Mouse (Mus musculus) embryonic facial prominence, embryonic 15.5 days (tissue): ENCODE measurements around the gene Lpar2. TPM values are rescaled to one million over a fixed set of nuclear protein-coding genes. Genes with fewer than 3 reads are reported as not detected.

Experiments used
- ATAC-seq: fragments of 200-750 bp; cut with Nextera tagmentation; 2 replicates; pipeline ENCODE4 v1.8.0; 2017; ENCODE audit warnings: low read depth, moderate TSS enrichment; ENCODE audit not compliant: insufficient number of reproducible peaks, low FRiP score, low TSS enrichment
- H3K27ac ChIP-seq: fragments of 300-500 bp; sonication (generic); replicated peaks from 2 replicates; pipeline ENCODE4 v1.5.1; 2015; ENCODE audit warnings: mild to moderate bottlenecking, inconsistent platforms
- H3K27me3 ChIP-seq: fragments of 300-500 bp; sonication (generic); 2 replicates; pipeline ENCODE4 v1.6.1; 2015; ENCODE audit warnings: inconsistent platforms
- H3K36me3 ChIP-seq: fragments of 300-500 bp; sonication (generic); 2 replicates; pipeline ENCODE4 v1.6.1; 2015; ENCODE audit warnings: mild to moderate bottlenecking, inconsistent platforms
- H3K4me1 ChIP-seq: fragments of 300-500 bp; sonication (generic); 2 replicates; pipeline ENCODE4 v1.6.1; 2015; ENCODE audit warnings: inconsistent platforms
- H3K4me2 ChIP-seq: fragments of 300-500 bp; sonication (generic); replicated peaks from 2 replicates; pipeline ENCODE4 v1.6.1; 2015; ENCODE audit warnings: mild to moderate bottlenecking, inconsistent platforms
- H3K4me3 ChIP-seq: fragments of 300-500 bp; sonication (generic); replicated peaks from 2 replicates; pipeline ENCODE4 v1.5.1; 2015; ENCODE audit warnings: mild to moderate bottlenecking, inconsistent platforms
- H3K9ac ChIP-seq: fragments of 300-500 bp; sonication (generic); 2 replicates; pipeline ENCODE4 v1.6.1; 2015; ENCODE audit warnings: inconsistent platforms
- H3K9me3 ChIP-seq: fragments of 300-500 bp; sonication (generic); replicated peaks from 2 replicates; pipeline ENCODE4 v1.6.1; 2016; ENCODE audit warnings: inconsistent platforms
- WGBS: fragments of 180-500 bp; shearing (Covaris S2); methylation state at CpG from one replicate; pipeline ENCODE4 v1.1.7; 2015; 5-methylcytosine and 5-hydroxymethylcytosine counted together
- polyA plus RNA-seq: library from polyadenylated mRNA; unstranded; fragments of >200 nt; fragmentation: Nextera tagmentation; extraction: Ambion mirVana; gene quantifications from 2 replicates; pipeline ENCODE4 v1.2.1, GENCODE M21; 2015

The Lpar2 gene
- polyA plus RNA-seq, 1 experiment from 2014 or later = 0.33 TPM

GRCm38 (mm10) chr8:69870003-69870765, 48.0 kb downstream of the Lpar2 start:
- no peaks in the 10 kb centered on the region for H3K9me3 ChIP-seq
- H3K4me2 ChIP-seq = no peak overlapping the region
- 77% methylated on average over 11 of the region's 11 CpGs for WGBS
- H3K4me1 ChIP-seq = no peaks in the 10 kb centered on the region
- H3K36me3 ChIP-seq = no peaks in the 10 kb centered on the region
- H3K9ac ChIP-seq = no peak overlapping the region
- no peak for ATAC-seq
- H3K27ac ChIP-seq = no peak overlapping the region
- no peaks in the 10 kb centered on the region for H3K27me3 ChIP-seq
- no peak overlapping the region for H3K4me3 ChIP-seq

GRCm38 (mm10) chr8:69870907-69871306, 48.7 kb downstream of the Lpar2 start:
- WGBS = 82% methylated on average over 6 of the region's 6 CpGs
- H3K36me3 ChIP-seq = no peaks in the 10 kb centered on the region
- no peak overlapping the region for H3K4me2 ChIP-seq
- no peak for ATAC-seq
- H3K27ac ChIP-seq = no peak overlapping the region
- no peaks in the 10 kb centered on the region for H3K27me3 ChIP-seq
- H3K4me3 ChIP-seq = no peak overlapping the region
- H3K9ac ChIP-seq = no peak overlapping the region
- H3K9me3 ChIP-seq = no peaks in the 10 kb centered on the region
- no peaks in the 10 kb centered on the region for H3K4me1 ChIP-seq

GRCm38 (mm10) chr8:69874155-69874554, 51.9 kb downstream of the Lpar2 start:
- no peak overlapping the region for H3K27ac ChIP-seq
- H3K36me3 ChIP-seq = no peaks in the 10 kb centered on the region
- H3K4me3 ChIP-seq = no peak overlapping the region
- H3K9me3 ChIP-seq = no peaks in the 10 kb centered on the region
- H3K27me3 ChIP-seq = peaks cover 17% of the 10 kb centered on the region
- H3K4me1 ChIP-seq = no peaks in the 10 kb centered on the region
- no peak for ATAC-seq
- WGBS = 14% methylated on average over 9 of the region's 9 CpGs
- no peak overlapping the region for H3K9ac ChIP-seq
- no peak overlapping the region for H3K4me2 ChIP-seq

GRCm38 (mm10) chr8:69874654-69875053, 52.4 kb downstream of the Lpar2 start:
- Histone ChIP-seq H3K9ac (no peak overlapping the region), H3K27me3 (peaks cover 22% of the 10 kb centered on the region), H3K36me3 (no peaks in the 10 kb centered on the region), H3K4me3 (no peak overlapping the region), H3K4me2 (no peak overlapping the region), H3K9me3 (no peaks in the 10 kb centered on the region), H3K4me1 (no peaks in the 10 kb centered on the region), H3K27ac (no peak overlapping the region)
- 71% methylated on average over 13 of the region's 13 CpGs for WGBS
- no peak for ATAC-seq

GRCm38 (mm10) chr8:69876097-69876496, 53.9 kb downstream of the Lpar2 start:
- H3K27me3 ChIP-seq = peaks cover 37% of the 10 kb centered on the region

GRCm38 (mm10) chr8:69876967-69877366, 54.7 kb downstream of the Lpar2 start:
- Histone ChIP-seq H3K4me2 (no peak overlapping the region), H3K4me3 (no peak overlapping the region), H3K9ac (no peak overlapping the region), H3K4me1 (peaks cover 13% of the 10 kb centered on the region), H3K9me3 (no peaks in the 10 kb centered on the region), H3K27me3 (peaks cover 46% of the 10 kb centered on the region), H3K27ac (no peak overlapping the region), H3K36me3 (no peaks in the 10 kb centered on the region)
- 70% methylated on average over 10 of the region's 10 CpGs for WGBS
- ATAC-seq = no peak

More at GRCm38 (mm10) chr8:69876097-69876496, 53.9 kb downstream of the Lpar2 start:
- Histone ChIP-seq H3K27ac (no peak overlapping the region), H3K4me1 (peaks cover 5% of the 10 kb centered on the region), H3K9me3 (no peaks in the 10 kb centered on the region), H3K4me3 (no peak overlapping the region), H3K9ac (no peak overlapping the region), H3K4me2 (no peak overlapping the region), H3K36me3 (no peaks in the 10 kb centered on the region)
- no peak for ATAC-seq
- 24% methylated on average over 10 of the region's 10 CpGs for WGBS

- no peak overlapping the region for H3K4me2 ChIP-seq
- H3K27ac ChIP-seq = no peak overlapping the region
- no peak overlapping the region for H3K4me3 ChIP-seq
- H3K9me3 ChIP-seq = no peaks in the 10 kb centered on the region
- H3K4me1 ChIP-seq = peaks cover 18% of the 10 kb centered on the region
- H3K9ac ChIP-seq = no peak overlapping the region
- H3K27me3 ChIP-seq = peaks cover 50% of the 10 kb centered on the region
- no peaks in the 10 kb centered on the region for H3K36me3 ChIP-seq
- no peak for ATAC-seq
- 90% methylated on average over 4 of the region's 4 CpGs for WGBS
These were observed 55.2 kb downstream of the Lpar2 start for GRCm38 (mm10) chr8:69877396-69877795.

- no peak overlapping the region for H3K4me3 ChIP-seq
- no peak overlapping the region for H3K4me2 ChIP-seq
- H3K36me3 ChIP-seq = no peaks in the 10 kb centered on the region
- ATAC-seq = no peak
- 58% methylated on average over 3 of the region's 3 CpGs for WGBS
- no peaks in the 10 kb centered on the region for H3K9me3 ChIP-seq
- H3K4me1 ChIP-seq = peaks cover 24% of the 10 kb centered on the region
- no peak overlapping the region for H3K27ac ChIP-seq
- H3K9ac ChIP-seq = no peak overlapping the region
- H3K27me3 ChIP-seq = peaks cover 56% of the 10 kb centered on the region
These were observed 55.8 kb downstream of the Lpar2 start for GRCm38 (mm10) chr8:69877992-69878391.

GRCm38 (mm10) chr8:69879678-69880077, 57.4 kb downstream of the Lpar2 start:
- Histone ChIP-seq H3K4me2 (no peak overlapping the region), H3K9me3 (no peaks in the 10 kb centered on the region), H3K36me3 (no peaks in the 10 kb centered on the region), H3K27me3 (peaks cover 73% of the 10 kb centered on the region), H3K27ac (no peak overlapping the region), H3K4me3 (no peak overlapping the region), H3K4me1 (peaks cover 24% of the 10 kb centered on the region), H3K9ac (no peak overlapping the region)
- WGBS = 56% methylated on average over 8 of the region's 8 CpGs
- no peak for ATAC-seq

Other genes with a start within 250 kb of the Lpar2 start
- gene Zfp868, start 196.9 kb upstream of the Lpar2 start, polyA plus RNA-seq = 20.7 and 23.9 TPM in 2 replicates
- 2.1 and 2.6 TPM in 2 replicates for gene Zfp964, start 167.9 kb upstream of the Lpar2 start, polyA plus RNA-seq
- gene Zfp869, start 111.7 kb upstream of the Lpar2 start, polyA plus RNA-seq = 28.4 and 28.6 TPM in 2 replicates
- gene Zfp963, start 72.5 kb upstream of the Lpar2 start, polyA plus RNA-seq = 6.6 and 7.0 TPM in 2 replicates
- gene Gm20422, start 47.5 kb upstream of the Lpar2 start, polyA plus RNA-seq = 0.84 TPM in 1 of 2 replicates, not detected in the other
- 46.5 and 51.9 TPM in 2 replicates for gene Atp13a1, start 31.3 kb upstream of the Lpar2 start, polyA plus RNA-seq
- gene Zfp866, start 31.3 kb upstream of the Lpar2 start, polyA plus RNA-seq = 28.2 and 30.6 TPM in 2 replicates
- 9.4 and 9.5 TPM in 2 replicates for gene Gmip, start 13.8 kb upstream of the Lpar2 start, polyA plus RNA-seq
- gene Pbx4, start 10.1 kb downstream of the Lpar2 start, polyA plus RNA-seq = 9.6 and 19.4 TPM in 2 replicates
- 1.1 and 1.2 TPM in 2 replicates for gene Cilp2, start 65.3 kb downstream of the Lpar2 start, polyA plus RNA-seq
- 3.6 and 4.0 TPM in 2 replicates for gene Tssk6, start 79.8 kb downstream of the Lpar2 start, polyA plus RNA-seq
- 178 and 188 TPM in 2 replicates for gene Ndufa13, start 80.1 kb downstream of the Lpar2 start, polyA plus RNA-seq
- gene Yjefn3, start 80.3 kb downstream of the Lpar2 start, polyA plus RNA-seq = 4.0 and 5.3 TPM in 2 replicates
- 43.6 and 49.8 TPM in 2 replicates for gene Gatad2a, start 174.0 kb downstream of the Lpar2 start, polyA plus RNA-seq
- gene Mau2, start 220.3 kb downstream of the Lpar2 start, polyA plus RNA-seq = 52.7 and 61.3 TPM in 2 replicates
- 44.3 and 45.1 TPM in 2 replicates for gene Sugp1, start 220.4 kb downstream of the Lpar2 start, polyA plus RNA-seq